Mouse (Mus musculus): Measurements from ENCODE around the gene Cst13. TPM values are rescaled to one million over a fixed set of nuclear protein-coding genes. Genes with fewer than 3 reads are reported as not detected.

Gene Cst13
- total RNA-seq, 2 experiments from 2014 or later = not detected

GRCm38 (mm10) chr2:148872860-148873259 is 53.0 kb downstream of the Cst13 start:
- intact Hi-C loops (cut with DNase I; ENCODE audit: low total_unique reads) = loop anchor here (2.0 kb wide), 1 partner anchor 20 kb away; no protein-coding TSS in a partner anchor
- no peak for DNase-seq

DNA sequence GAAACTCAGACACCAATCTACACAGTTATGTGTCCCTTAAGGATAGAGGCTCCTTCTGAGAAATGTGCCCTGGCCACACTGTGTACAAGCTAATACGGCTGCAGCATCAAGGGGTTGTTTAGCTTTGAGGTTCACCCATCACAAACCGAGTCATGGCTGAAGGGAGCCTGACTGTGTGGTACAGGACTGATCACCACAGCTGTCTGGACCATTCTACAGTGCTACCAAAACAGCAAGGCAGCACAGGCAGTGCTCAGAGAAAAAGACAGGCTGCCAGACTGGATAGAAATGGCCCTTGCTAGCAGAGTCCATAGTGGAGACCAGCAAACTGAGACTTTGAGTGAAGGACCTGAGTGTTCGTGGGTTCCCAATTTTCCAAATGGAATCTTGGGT is 54.3 kb downstream of the Cst13 start:
- intact Hi-C loops (cut with DNase I; ENCODE audit: low total_unique reads) = no loop called here
- no peak for DNase-seq

DNA sequence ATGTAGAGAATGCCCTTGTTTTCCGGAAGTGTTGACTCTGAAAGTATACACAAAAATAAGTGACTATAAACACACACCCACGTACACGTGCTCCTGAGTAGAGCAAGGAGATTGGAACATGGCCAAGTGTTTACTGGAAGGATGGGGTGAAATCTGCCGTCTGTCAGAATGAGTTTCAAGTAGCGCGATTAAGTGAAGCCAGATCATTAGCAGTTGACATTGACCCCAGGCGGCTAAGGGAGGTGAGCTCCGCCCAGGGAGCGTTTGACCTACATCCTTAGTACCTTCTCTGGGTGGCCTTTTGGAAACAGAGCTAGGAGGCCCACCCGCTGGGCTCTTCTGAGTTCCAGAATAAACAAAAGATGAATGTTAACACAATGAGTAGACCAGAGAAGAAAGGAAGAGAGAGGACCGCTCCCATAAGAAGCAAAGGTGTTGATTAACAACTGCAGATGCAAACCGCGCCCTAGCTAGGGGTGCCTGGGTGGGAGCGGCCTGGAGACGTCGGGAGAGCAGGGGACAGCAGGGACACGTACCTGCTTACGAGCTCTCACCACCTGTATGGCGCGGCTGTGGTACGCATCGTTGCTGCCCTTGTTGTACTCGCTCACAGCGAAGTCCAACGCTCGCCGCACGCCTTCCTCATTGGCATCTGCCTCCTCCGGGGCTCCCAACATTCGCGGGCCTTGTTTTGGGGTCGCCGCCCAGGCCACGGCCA is 54.9 kb downstream of the Cst13 start:
- intact Hi-C loops (cut with DNase I; ENCODE audit: low total_unique reads) = no loop called here
- no peak for DNase-seq

- intact Hi-C loops (cut with DNase I; ENCODE audit: low total_unique reads) = no loop called here
- DNase-seq = peak; percentile 96
These were observed 55.5 kb downstream of the Cst13 start, which contains the start of gene Cst3 for GRCm38 (mm10) chr2:148875335-148875811. Gene Cst3 (minus strand): TSS chr2:148875692.

- peak; percentile 65 for DNase-seq
- intact Hi-C loops (cut with DNase I; ENCODE audit: low total_unique reads) = no loop called here
These were observed 57.3 kb downstream of the Cst13 start for GRCm38 (mm10) chr2:148877016-148877770.

- no peak for DNase-seq
- intact Hi-C loops (cut with DNase I; ENCODE audit: low total_unique reads) = no loop called here
These were observed 58.8 kb downstream of the Cst13 start for GRCm38 (mm10) chr2:148878641-148879130.

DNA sequence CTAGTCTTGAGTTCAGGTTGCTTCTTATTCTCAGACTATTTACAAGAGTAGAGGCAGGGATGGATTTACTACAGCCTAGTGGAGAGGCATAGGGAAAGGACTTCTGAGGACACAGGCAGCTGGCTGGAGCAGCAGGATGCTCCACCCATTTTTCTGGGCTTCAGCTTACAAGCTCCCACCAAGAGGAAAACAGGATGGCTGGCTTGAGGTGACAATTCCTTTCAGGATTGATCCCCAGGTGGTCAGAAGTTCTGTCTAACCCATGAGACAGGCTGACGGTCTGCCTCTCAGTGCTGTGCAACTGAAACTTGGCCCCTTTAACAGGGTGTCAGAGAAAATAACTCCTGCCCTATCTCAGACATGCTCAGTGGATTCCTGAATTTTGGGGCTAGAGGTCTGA is 59.3 kb downstream of the Cst13 start:
- intact Hi-C loops (cut with DNase I; ENCODE audit: low total_unique reads) = no loop called here
- DNase-seq = peak; percentile 49

Other genes with a start within 250 kb of the Cst13 start
- 1 to 10 TPM; 4.7 to 5.3 TPM for gene Nxt1, start 147.5 kb upstream of the Cst13 start, total RNA-seq (2021)
- 10 to 100 TPM; 13.4 to 13.9 TPM for gene Gzf1, start 139.1 kb upstream of the Cst13 start, total RNA-seq (2021)
- gene Napb, start 87.6 kb upstream of the Cst13 start, total RNA-seq (2021) = 1 to 10 TPM; 3.3 to 4.1 TPM
- not detected for gene Cstl1, start 69.7 kb upstream of the Cst13 start, total RNA-seq (2021)
- gene Cst11, start 48.6 kb upstream of the Cst13 start, total RNA-seq (2021) = not detected
- not detected for gene 8030411F24Rik, start 38.1 kb upstream of the Cst13 start, total RNA-seq (2021)
- gene Cst12, start 30.7 kb upstream of the Cst13 start, total RNA-seq (2021) = not detected
- not detected for gene Cst8, start 21.3 kb upstream of the Cst13 start, total RNA-seq (2021)
- gene Cst9, start 15.1 kb downstream of the Cst13 start, total RNA-seq (2021) = not detected
- 1 to 10 TPM in 1 of 2 experiments, under 1 TPM in 1; 0.53 to 1.5 TPM for gene 9230104L09Rik, start 45.0 kb downstream of the Cst13 start, total RNA-seq (2021)
- 100 to 1,000 TPM; 488 to 506 TPM for gene Cst3, start 55.6 kb downstream of the Cst13 start, total RNA-seq (2021)
- not detected for gene Gm1330, start 183.2 kb downstream of the Cst13 start, total RNA-seq (2021)
- not detected for gene Gm10750, start 197.2 kb downstream of the Cst13 start, total RNA-seq (2021)

All from gastrocnemius, postnatal 14 days (tissue).